32 mouse cellular contexts compared by ENCODE assay signal in the genomic region with DNA sequence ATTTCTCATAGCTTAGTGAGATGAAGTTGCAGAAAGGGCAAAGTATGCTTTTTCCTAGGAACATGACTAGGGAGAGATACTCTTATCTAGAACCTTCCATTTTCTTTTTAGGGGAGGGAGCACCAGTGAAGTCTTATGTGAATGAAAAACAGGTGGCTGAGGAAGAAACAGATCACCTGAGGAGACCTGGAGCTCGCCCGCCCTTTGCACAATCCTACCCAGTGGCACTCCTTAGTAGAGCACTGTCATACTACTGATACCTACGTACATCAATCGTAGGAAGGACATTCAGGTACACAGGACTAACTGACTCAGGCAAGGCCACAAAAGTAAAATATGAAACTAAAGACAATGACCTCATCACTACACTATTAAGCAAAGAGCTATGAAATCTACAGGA.
"Had no signal": no experiment of that assay in that cellular context is flagged by ENCODE, and none has a peak within 500 bp of the region (broad histone marks: within the 10 kb centered on the region; RNA-seq: fewer than 3 reads in every experiment).

No protein-coding gene starts in this region.

- H3K4me2 ChIP-seq: limb, embryonic 12.5 days; limb, embryonic 13.5 days; limb, embryonic 15.5 days; liver, embryonic 11.5 days; liver, embryonic 12.5 days; liver, embryonic 13.5 days; liver, embryonic 15.5 days; lung, embryonic 14.5 days; lung, embryonic 15.5 days; midbrain, embryonic 11.5 days; midbrain, embryonic 12.5 days; midbrain, embryonic 13.5 days; midbrain, embryonic 15.5 days; neural tube, embryonic 12.5 days had no signal

- H3K9ac ChIP-seq: limb, embryonic 12.5 days; limb, embryonic 13.5 days; limb, embryonic 15.5 days; liver, embryonic 12.5 days; liver, embryonic 13.5 days; liver, embryonic 14.5 days; liver, embryonic 15.5 days; liver, postnatal 0 days; lung, embryonic 14.5 days; lung, embryonic 15.5 days; midbrain, embryonic 12.5 days; midbrain, embryonic 13.5 days; midbrain, embryonic 15.5 days; neural tube, embryonic 12.5 days had no signal

- H3K36me3 ChIP-seq: limb, embryonic 10.5 days; limb, embryonic 12.5 days; limb, embryonic 15.5 days; lung, embryonic 15.5 days had no signal

- H3K4me1 ChIP-seq: limb, embryonic 10.5 days; limb, embryonic 12.5 days; limb, embryonic 13.5 days; limb, embryonic 15.5 days; lung, embryonic 15.5 days; midbrain, embryonic 10.5 days; midbrain, embryonic 12.5 days; midbrain, embryonic 13.5 days; midbrain, embryonic 15.5 days; neural tube, embryonic 12.5 days had no signal

- ATAC-seq: liver, embryonic 12.5 days; liver, postnatal 0 days; lung, postnatal 0 days; midbrain, embryonic 13.5 days; midbrain, embryonic 15.5 days; midbrain, embryonic 16.5 days had no signal

- H3K27me3 ChIP-seq: limb, embryonic 12.5 days; limb, embryonic 13.5 days; limb, embryonic 15.5 days; liver, embryonic 12.5 days; liver, embryonic 13.5 days; liver, embryonic 15.5 days; lung, embryonic 15.5 days; megakaryocyte, embryonic 14.5 days; midbrain, embryonic 12.5 days; midbrain, embryonic 13.5 days; midbrain, embryonic 15.5 days; neural tube, embryonic 12.5 days had no signal

- DNase-seq: left cerebral cortex, postnatal 4 days; liver; liver, embryonic 13.5 days; liver, postnatal 0 days; lung, adult 18-20 months; lung, adult 2 months; lung, embryonic 14.5 days; lung, postnatal 10 days; lung, postnatal 14 days; lung, postnatal 36 days; lung, postnatal 4 days; midbrain, embryonic 14.5 days had no signal

- H3K9me3 ChIP-seq: limb, embryonic 10.5 days; limb, embryonic 12.5 days; limb, embryonic 13.5 days; limb, embryonic 15.5 days; liver, embryonic 12.5 days; liver, embryonic 13.5 days; liver, embryonic 15.5 days; lung, embryonic 15.5 days; megakaryocyte, embryonic 14.5 days; midbrain, embryonic 12.5 days; midbrain, embryonic 13.5 days; midbrain, embryonic 15.5 days; neural tube, embryonic 12.5 days had no signal

- H3K27ac ChIP-seq: limb, embryonic 10.5 days; limb, embryonic 12.5 days; limb, embryonic 13.5 days; limb, embryonic 15.5 days; liver, embryonic 12.5 days; liver, embryonic 13.5 days; liver, embryonic 14.5 days; lung, embryonic 15.5 days; macrophage; midbrain, embryonic 10.5 days; midbrain, embryonic 12.5 days; midbrain, embryonic 13.5 days; midbrain, embryonic 15.5 days; neural tube, embryonic 12.5 days had no signal

- H3K4me3 ChIP-seq: limb, embryonic 10.5 days; limb, embryonic 12.5 days; limb, embryonic 13.5 days; limb, embryonic 15.5 days; liver, embryonic 12.5 days; liver, embryonic 13.5 days; liver, embryonic 15.5 days; lung, embryonic 15.5 days; megakaryocyte, embryonic 14.5 days; midbrain, embryonic 10.5 days; midbrain, embryonic 12.5 days; midbrain, embryonic 13.5 days; midbrain, embryonic 15.5 days; myocyte; neural tube, embryonic 12.5 days had no signal
